Mouse (Mus musculus): ENCODE results near the gene Mob4. TPM values are rescaled to one million over a fixed set of nuclear protein-coding genes. Genes with fewer than 3 reads are reported as not detected.

Gene Mob4
- polyA plus RNA-seq, 1 experiment from 2014 or later = 122 TPM

DNA sequence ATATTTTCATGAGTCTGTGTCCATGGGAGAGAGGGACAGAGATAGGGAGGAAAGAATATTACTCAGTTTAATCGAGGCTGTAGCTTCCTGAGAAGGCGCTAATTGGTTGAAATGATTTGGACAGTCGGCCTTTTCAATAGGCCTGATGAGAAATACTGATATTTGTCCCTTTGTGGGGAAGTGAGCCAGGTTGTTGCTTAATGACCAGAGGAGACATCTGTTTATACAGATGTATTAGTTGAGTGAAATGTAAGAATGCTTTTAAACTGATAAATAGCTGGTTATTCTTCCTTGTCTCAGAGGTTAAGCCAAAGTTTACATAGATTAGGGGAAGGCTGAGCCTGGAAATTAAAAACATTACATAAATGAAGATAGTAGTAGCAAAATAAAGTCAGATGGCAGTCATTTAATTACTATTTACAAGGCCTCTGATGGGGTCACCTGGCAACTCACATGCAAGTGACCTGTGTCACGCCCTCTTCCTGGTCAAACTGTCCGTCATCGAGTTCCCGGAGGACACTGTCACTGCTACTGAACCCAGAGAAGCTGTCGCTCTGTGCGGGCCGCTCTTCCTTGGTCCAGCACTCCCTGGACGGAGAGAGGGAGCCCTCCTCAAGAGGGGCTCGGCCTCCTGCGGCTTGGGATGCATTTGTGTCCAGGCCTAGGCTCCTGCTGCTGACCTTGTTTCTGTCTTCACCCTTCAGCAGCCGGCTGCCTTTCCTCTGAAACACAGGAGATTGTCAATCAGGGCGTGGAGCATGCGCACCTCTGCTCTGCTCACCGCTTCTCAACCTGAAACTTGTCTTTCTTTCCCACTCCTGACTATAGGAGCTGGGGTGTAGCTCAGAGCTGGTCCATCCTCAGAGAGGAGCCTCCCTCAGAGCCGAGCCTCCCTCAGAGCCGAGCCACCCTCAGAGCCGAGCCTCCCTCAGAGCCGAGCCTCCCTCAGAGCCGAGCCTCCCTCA, 40.6 kb downstream of the Mob4 start:
- H3K36me3 ChIP-seq (ENCODE audit: insufficient read depth, low read length) = no peaks in the 10 kb centered on the region
- H3K4me2 ChIP-seq (ENCODE audit: low read length) = peak overlapping the region; percentile 4; the same call in 1 of the 2 replicates
- H3K27me3 ChIP-seq (ENCODE audit: insufficient read depth, low read length) = no peaks in the 10 kb centered on the region
- ATAC-seq (replicated peaks; ENCODE audit: low FRiP score, low read depth) (no peak), DNase-seq (ENCODE audit: low spot score) (no peak)
- no peak overlapping the region for H3K4me3 ChIP-seq (replicated peaks; ENCODE audit: low read depth, low read length)
- no peak for TF ChIP-seq CTCF (IDR thresholded peaks at IDR 0.05; ENCODE audit: low read depth)
- no peaks in the 10 kb centered on the region for H3K4me1 ChIP-seq (replicated peaks; ENCODE audit: insufficient read depth, low read length)
- no peaks in the 10 kb centered on the region for H3K9me3 ChIP-seq (replicated peaks; ENCODE audit: low read length)
- no peak overlapping the region for H3K27ac ChIP-seq
- no peak overlapping the region for H3K9ac ChIP-seq (ENCODE audit: low read depth, low read length)
- 54% methylated on average over 22 of the region's 22 CpGs for WGBS

- Histone ChIP-seq H3K9me3 (replicated peaks; ENCODE audit: low read length) (no peaks in the 10 kb centered on the region), H3K9ac (ENCODE audit: low read depth, low read length) (no peak overlapping the region), H3K4me3 (replicated peaks; ENCODE audit: low read depth, low read length) (no peak overlapping the region), H3K4me1 (replicated peaks; ENCODE audit: insufficient read depth, low read length) (no peaks in the 10 kb centered on the region), H3K27ac (no peak overlapping the region), H3K36me3 (ENCODE audit: insufficient read depth, low read length) (no peaks in the 10 kb centered on the region), H3K4me2 (ENCODE audit: low read length) (no peak overlapping the region), H3K27me3 (ENCODE audit: insufficient read depth, low read length) (no peaks in the 10 kb centered on the region)
- 87% methylated on average over 10 of the region's 10 CpGs for whole genome bisulfite sequencing
- ATAC-seq (replicated peaks; ENCODE audit: low FRiP score, low read depth) (no peak), DNase-seq (ENCODE audit: low spot score) (no peak)
- TF ChIP-seq CTCF (IDR thresholded peaks at IDR 0.05; ENCODE audit: low read depth) = no peak
Measured at GRCm38 (mm10) chr1:55173720-55174557, 42.9 kb downstream of the Mob4 start.

GRCm38 (mm10) chr1:55174558-55175034, 43.6 kb downstream of the Mob4 start:
- no peak for ATAC-seq (replicated peaks; ENCODE audit: low FRiP score, low read depth)
- TF ChIP-seq CTCF (IDR thresholded peaks at IDR 0.05; ENCODE audit: low read depth) = no peak
- Histone ChIP-seq H3K4me2 (ENCODE audit: low read length) (no peak overlapping the region), H3K9ac (ENCODE audit: low read depth, low read length) (no peak overlapping the region), H3K4me1 (replicated peaks; ENCODE audit: insufficient read depth, low read length) (no peaks in the 10 kb centered on the region), H3K27me3 (ENCODE audit: insufficient read depth, low read length) (no peaks in the 10 kb centered on the region), H3K27ac (no peak overlapping the region), H3K4me3 (replicated peaks; ENCODE audit: low read depth, low read length) (no peak overlapping the region), H3K9me3 (replicated peaks; ENCODE audit: low read length) (no peaks in the 10 kb centered on the region), H3K36me3 (ENCODE audit: insufficient read depth, low read length) (no peaks in the 10 kb centered on the region)
- WGBS = 34% methylated on average over 3 of the region's 3 CpGs
- DNase-seq (ENCODE audit: low spot score) = no peak

DNA sequence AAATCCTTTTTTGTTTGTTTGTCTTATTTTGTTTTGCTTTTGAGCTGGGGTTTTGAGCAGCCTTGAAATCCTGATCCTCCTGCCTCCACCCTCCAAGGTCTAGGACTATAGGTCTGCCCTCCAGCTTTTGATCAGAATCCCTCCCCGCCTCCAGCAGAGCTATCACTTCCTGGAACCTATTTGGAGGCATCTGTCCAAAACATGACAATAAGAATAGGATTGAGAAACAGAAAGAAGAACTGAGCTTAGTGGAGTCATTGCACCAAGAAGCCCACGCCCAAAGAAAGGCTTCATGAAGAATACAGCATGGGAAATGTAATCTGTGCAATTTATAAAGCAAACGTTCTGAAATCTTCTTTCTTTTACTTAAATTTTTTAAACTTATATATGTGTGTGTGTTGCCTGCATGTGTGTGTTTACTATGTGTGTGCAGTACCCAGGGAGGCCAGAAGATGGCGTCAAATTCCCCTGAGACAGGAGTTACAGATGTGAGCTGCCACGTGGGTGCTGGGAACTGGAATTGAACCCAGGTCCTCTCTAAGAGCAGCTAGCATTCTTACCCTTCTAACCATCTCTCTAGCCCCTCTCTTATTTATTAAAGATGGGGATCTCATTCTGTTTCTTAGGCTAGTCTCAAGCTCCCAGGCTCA, 49.0 kb downstream of the Mob4 start:
- TF ChIP-seq CTCF (IDR thresholded peaks at IDR 0.05; ENCODE audit: low read depth) = 0 out of 2 replicates have a peak, but pooled peaks have one; percentile 14
- H3K4me3 ChIP-seq (replicated peaks; ENCODE audit: low read depth, low read length) = no peak overlapping the region
- no peak overlapping the region for H3K9ac ChIP-seq (ENCODE audit: low read depth, low read length)
- no peaks in the 10 kb centered on the region for H3K4me1 ChIP-seq (replicated peaks; ENCODE audit: insufficient read depth, low read length)
- no peaks in the 10 kb centered on the region for H3K36me3 ChIP-seq (ENCODE audit: insufficient read depth, low read length)
- no peaks in the 10 kb centered on the region for H3K27me3 ChIP-seq (ENCODE audit: insufficient read depth, low read length)
- ATAC-seq (replicated peaks; ENCODE audit: low FRiP score, low read depth) (no peak), DNase-seq (ENCODE audit: low spot score) (no peak)
- no peaks in the 10 kb centered on the region for H3K9me3 ChIP-seq (replicated peaks; ENCODE audit: low read length)
- no peak overlapping the region for H3K27ac ChIP-seq
- 89% methylated on average over 5 of the region's 5 CpGs for WGBS
- H3K4me2 ChIP-seq (ENCODE audit: low read length) = no peak overlapping the region

GRCm38 (mm10) chr1:55182392-55182791, 51.4 kb downstream of the Mob4 start:
- WGBS = 91% methylated on average over 5 of the region's 5 CpGs
- DNase-seq (ENCODE audit: low spot score) (no peak), ATAC-seq (replicated peaks; ENCODE audit: low FRiP score, low read depth) (no peak)
- no peaks in the 10 kb centered on the region for H3K9me3 ChIP-seq (replicated peaks; ENCODE audit: low read length)
- no peak overlapping the region for H3K9ac ChIP-seq (ENCODE audit: low read depth, low read length)
- H3K4me1 ChIP-seq (replicated peaks; ENCODE audit: insufficient read depth, low read length) = no peaks in the 10 kb centered on the region
- H3K27ac ChIP-seq = no peak overlapping the region
- H3K4me2 ChIP-seq (ENCODE audit: low read length) = no peak overlapping the region
- no peak for TF ChIP-seq CTCF (IDR thresholded peaks at IDR 0.05; ENCODE audit: low read depth)
- no peaks in the 10 kb centered on the region for H3K36me3 ChIP-seq (ENCODE audit: insufficient read depth, low read length)
- no peaks in the 10 kb centered on the region for H3K27me3 ChIP-seq (ENCODE audit: insufficient read depth, low read length)
- H3K4me3 ChIP-seq (replicated peaks; ENCODE audit: low read depth, low read length) = no peak overlapping the region

- peak; percentile 45 for TF ChIP-seq CTCF (IDR thresholded peaks at IDR 0.05; ENCODE audit: low read depth)
- WGBS = 86% methylated on average over 6 of the region's 6 CpGs
- Histone ChIP-seq H3K4me1 (replicated peaks; ENCODE audit: insufficient read depth, low read length) (no peaks in the 10 kb centered on the region), H3K27me3 (ENCODE audit: insufficient read depth, low read length) (no peaks in the 10 kb centered on the region), H3K36me3 (ENCODE audit: insufficient read depth, low read length) (no peaks in the 10 kb centered on the region), H3K4me2 (ENCODE audit: low read length) (no peak overlapping the region), H3K9me3 (replicated peaks; ENCODE audit: low read length) (no peaks in the 10 kb centered on the region), H3K27ac (no peak overlapping the region), H3K9ac (ENCODE audit: low read depth, low read length) (no peak overlapping the region), H3K4me3 (replicated peaks; ENCODE audit: low read depth, low read length) (no peak overlapping the region)
- no peak for ATAC-seq (replicated peaks; ENCODE audit: low FRiP score, low read depth)
- DNase-seq (ENCODE audit: low spot score) = no peak
Measured at GRCm38 (mm10) chr1:55185718-55186117, 54.7 kb downstream of the Mob4 start.

Data from kidney, postnatal 0 days (tissue).